Mouse (Mus musculus) small intestine, adult 2 months (tissue): ENCODE measurements around the gene Myh9.

Experiments
- CTCF ChIP-seq: fragments of 200-500 bp; IDR thresholded peaks from 2 replicates; pipeline ENCODE4 v1.5.1; 2012; ENCODE audit warnings: low read depth, mild to moderate bottlenecking, control low read depth, inconsistent platforms, low read length, moderate library complexity, mixed read lengths; ENCODE audit not compliant: insufficient replicate concordance, insufficient read length; ENCODE audit errors: extremely low read depth
- POLR2A ChIP-seq: fragments of 200-500 bp; IDR thresholded peaks from 2 replicates; pipeline ENCODE4 v1.6.1; 2012; ENCODE audit warnings: low read depth, mild to moderate bottlenecking, control low read depth, inconsistent platforms, low read length, moderate library complexity

- TF ChIP-seq POLR2A (no peak), CTCF (no peak)
These were observed 32.3 kb upstream of the Myh9 start for GRCm38 (mm10) chr15:77874310-77874709.
